Mouse (Mus musculus) cerebellum, adult 9-10 months (tissue): Measurements from ENCODE around the gene Nufip2.
"Not testable (repeated sequence)": the region's sequence is repeated elsewhere in the genome, so short reads cannot be mapped to it uniquely, and the experiment has no call there.

Experiments used
- DNase-seq: peaks from one replicate; pipeline ENCODE4 v3.0.0; 2022

The Nufip2 gene

DNA sequence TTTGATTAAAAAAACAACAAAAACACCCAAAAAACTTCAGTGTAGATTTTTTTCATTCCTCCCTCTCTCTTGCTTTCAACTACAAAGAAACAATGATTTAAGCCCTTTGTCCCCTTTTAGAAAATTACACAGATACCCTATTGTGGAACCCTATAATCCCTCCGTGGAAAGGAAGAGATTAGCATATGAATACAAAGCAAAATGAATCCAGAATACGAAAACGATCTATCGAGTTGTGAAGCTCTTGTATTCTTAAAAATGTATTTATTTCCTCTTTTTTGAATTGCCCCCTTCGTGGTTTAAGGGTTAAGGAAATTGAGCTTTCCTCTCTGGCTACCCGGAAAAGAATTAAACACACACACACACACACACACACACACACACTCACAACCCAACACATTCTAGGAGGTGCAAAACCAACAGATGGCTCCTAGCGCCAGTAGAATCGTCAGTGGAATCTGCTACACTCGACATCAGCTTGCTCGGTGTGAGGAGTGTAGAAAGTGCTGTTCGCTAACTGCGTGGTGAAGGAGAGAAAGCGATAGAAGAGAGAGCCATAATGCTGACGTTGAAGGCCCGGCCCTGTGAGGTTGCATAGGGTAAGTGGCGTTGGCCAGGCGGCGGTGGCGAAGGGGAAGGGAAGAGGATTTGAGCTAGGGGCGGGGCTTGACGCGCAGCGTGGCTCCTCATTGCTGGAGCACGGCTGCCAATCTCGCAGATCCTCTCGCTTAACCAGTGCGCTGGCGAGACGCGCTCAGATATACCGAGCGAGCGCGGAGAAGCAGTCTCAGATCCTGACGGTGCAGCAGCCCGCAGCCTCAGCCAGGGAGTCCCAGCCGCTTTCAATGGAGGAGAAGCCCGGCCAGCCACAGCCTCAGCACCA is at the start of gene Nufip2:
TSS of gene Nufip2 (plus strand) at position 773 of the 883 bp plus-strand sequence.
- DNase-seq: peak; percentile 100

DNA sequence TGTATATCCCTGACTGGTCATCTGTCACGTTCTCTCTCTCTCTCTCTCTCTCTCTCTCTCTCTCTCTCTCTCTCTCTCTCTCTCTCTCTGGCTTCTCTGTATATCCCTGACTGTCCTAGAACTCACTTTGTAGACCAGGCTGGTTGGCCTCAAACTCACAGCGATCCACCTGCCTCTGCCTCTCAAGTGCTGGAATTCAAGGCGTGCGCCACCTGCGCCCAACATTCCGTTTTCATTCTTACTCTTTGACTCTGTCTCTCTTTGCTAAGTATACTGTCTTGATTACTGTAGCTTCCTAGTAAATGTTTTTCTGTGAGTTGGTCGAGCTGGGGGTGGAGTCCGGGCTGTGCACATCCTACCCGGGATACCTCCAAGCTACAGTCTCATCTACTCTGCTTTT is 44.6 kb upstream of the Nufip2 start:
- no peak for DNase-seq

DNA sequence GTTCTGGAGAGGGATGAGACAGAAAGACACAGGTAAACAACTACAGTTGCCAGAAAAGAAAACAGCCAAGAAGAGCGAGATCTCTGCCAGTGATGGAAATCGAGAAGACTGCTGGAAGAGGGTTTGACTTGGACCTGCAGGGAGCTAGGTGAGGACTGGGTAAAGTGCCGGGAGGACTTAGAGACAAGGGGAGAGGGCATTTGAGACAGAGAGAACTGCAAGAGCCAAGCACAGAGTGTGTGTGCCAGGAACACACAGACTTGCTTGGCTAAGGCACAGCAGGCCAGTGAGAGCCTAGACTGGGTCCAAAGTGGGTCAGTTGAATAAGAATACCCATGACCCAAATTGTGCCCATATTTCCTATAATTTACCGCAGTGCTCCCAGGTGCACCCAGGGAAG is 40.5 kb upstream of the Nufip2 start:
- DNase-seq: peak; percentile 59

DNA sequence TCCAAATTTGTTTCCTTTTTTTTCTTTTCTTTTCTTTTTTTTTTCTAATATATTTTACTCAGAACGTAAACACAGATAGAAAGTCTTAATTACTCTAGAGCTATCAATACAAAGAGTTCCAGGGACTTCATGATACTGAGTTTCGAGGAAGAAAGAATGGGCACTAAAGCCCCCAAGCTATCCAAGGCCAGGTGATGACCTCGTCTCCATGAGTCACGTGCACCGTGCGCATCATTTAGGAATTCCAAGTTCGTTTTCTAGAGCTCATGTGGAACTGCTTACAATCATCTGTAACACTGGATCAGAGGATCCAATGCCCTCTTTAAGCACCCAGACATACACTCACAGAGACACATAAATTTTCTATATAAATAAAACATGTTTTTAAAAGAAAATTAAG is 37.1 kb upstream of the Nufip2 start:
- no peak for DNase-seq

DNA sequence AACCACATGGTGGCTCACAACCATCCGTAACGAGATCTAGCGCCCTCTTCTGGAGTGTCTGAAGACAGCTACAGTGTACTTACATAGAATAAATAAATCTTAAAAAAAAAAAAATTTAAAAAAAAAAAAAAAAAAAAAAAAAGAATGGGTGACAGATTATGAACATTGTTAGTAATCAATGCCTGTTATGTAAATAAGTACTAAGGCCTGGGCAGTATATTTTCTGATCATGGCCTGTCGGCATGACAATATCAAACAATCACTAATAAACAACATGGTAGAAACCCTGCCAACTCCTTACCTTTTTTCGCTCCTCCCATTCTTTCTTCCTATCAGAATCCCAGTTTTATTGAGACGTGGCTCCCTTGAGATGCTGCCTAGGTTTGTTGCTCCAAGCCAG is 33.5 kb upstream of the Nufip2 start:
- no peak for DNase-seq

DNA sequence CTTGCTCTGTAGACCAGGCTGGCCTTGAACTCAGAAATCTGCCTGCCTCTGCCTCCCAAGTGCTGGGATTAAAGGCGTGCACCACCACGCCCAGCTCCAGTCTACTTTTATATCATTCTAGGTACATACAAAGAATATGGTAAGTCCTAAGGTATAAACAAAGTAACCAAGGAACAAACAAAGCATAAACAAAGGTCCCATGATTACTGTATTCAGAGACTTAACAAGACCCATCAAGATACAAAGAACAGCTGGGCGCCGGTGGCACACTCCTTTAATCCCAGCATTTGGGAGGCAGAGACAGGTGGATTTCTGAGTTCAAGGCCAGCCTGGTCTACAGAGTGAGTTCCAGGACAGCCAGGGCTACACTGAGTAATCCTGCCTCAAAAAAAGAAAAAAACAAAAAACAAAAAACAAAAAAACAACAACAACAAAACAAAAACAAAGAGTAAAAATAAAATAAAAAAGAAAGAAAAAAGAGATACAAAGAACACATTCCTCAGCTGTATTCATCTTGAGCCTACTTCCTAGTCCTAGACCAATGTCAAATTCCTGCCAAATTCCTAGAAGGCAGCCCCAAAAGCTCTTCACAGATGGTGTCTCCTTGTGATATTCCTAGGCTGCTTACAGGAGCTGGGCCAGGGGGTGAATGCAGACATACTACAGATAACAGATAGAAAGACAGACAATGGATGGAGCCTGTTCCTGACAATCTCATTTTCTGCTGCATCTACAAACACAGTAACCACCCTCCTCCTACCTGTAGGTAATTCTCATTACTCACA is 32.4 kb upstream of the Nufip2 start:
- not testable (repeated sequence) for DNase-seq

DNA sequence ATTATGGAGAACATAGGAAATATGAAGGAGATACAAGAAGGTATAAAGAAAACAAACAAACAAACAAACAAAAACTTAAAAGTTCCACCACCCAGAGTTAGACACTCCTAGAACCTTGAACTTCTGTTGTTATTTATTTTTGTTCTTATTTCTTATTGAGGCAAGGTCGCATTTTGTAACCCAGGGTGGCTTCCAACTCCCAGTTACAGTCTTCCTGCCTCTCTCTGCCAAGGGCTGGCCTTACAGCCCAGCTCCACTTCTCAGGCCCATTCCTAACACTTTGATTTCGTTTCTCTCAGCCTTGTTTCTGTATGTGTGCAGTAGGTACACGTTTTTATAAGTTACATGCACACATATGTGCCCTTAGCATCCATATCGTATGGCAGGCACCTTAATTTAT is 26.0 kb upstream of the Nufip2 start:
- no peak for DNase-seq

DNA sequence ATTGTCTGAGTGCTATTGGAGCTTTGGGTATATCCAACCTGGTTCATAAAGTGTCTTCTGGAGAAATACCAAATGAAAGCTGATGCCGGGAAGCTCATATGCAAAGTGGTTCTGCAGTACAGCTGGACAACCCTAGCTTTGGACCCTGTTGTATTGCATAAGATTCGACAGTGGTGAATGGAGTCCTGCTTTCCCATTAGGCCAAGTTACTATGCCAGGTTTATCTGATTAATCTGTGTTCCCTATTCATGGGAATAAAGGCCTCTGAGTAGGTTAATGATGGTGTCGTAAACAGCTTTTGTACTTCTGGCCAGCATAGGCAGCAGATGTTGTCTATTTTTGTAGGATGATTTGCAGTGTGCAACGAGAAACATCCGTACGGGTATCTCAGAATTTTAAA is 22.3 kb upstream of the Nufip2 start:
- DNase-seq: no peak

DNA sequence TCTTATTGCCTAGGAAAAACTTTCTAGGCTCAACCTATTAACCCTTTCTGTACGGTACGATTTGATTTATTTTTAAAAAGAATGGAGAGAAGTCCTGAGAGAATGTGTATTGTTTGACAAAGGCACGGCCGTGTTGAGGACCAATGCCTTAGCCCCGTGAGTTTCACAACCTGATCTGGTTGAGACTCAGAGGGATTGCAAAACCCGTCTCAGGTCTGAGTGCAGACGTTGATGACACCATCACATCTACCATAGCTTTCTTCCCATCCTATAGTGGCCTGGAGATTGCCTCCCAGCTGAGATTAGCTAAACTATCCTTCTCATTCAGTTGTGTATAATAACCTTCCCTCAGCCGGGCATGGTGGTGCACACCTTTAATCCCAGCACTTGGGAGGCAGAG is 21.9 kb upstream of the Nufip2 start:
- no peak for DNase-seq

DNA sequence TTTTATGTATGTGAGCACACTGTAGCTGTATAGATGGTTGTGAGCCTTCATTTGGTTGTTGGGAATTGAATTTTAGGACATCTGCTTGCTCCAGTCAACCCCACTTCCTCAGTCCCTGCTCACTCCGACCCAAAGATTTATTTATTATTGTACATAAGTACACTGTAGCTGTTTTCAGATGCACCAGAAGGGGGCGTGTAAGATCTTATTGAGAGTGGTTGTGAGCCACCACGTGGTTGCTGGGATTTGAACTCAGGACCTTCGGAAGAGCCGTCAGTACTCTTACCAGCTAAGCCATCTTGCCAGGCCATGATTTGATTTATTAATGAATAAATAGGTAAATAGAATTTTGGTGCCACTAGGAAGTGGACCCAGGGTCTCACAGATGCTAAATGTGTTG is 20.6 kb upstream of the Nufip2 start:
- not testable (repeated sequence) for DNase-seq

DNA sequence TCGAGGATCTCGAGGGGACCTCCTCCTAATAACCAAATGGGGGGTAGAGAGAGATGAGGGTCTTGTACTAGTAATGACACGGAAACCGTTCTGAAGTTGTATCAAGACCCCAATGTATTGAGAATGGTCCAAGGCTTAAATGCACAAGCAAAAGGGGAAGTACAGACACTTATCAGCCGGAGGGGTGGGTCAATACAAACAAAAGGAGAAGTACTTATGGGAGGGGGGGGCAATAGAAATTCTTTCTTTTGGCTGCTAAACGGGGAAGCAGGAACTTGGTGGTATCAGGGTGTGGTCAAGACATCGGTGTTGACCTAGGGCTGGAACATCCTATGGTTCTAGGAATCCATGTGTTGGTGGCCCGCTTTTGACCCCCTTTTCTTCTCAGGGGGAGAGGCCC is 19.2 kb upstream of the Nufip2 start:
- DNase-seq: not testable (repeated sequence)

DNA sequence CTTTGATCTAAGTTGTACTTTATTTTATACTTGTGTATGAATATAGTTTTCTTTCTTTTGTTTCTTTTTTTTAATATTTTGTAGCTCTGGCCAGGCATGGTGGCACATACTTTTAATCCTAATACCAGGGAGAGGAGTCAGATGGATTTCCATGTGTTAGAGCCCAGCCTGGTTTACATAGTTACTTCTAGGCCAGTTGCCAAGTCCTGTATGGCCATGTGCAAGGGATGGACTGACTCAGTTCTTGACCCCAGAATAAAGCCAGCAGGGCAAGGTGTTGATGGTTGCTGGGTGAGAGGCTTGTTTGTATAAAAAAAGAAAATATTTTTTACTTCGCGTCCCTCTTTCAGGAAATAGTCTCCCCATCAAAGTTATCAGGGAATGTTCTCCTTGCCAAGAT is 13.2 kb upstream of the Nufip2 start:
- DNase-seq: no peak

DNA sequence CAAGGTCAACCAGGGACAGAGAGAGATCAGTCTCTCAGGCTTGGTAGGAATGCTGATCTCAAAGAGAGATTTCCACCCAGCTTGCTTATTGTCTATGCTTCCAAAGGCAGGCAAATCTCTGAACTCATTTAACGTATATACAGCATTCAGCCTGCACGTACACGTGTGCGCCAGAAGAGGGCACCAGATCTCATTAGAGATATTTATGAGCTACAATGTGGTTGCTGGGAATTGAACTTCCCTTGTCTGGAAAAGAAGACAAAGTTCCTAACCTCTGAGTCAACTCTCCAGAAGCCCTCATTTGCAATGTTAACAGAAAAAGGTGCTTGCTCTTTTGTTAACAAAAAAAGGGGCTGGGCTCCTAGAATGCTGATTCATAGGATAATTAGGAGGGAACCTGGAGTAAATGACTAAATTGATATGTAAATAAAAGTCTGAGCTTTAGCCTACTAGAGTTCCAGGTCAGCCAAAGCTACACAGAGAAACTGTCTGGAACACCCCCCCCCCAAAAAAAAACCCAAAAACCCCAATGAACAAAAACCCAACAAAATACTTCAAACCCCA is 12.4 kb upstream of the Nufip2 start:
- no peak for DNase-seq

DNA sequence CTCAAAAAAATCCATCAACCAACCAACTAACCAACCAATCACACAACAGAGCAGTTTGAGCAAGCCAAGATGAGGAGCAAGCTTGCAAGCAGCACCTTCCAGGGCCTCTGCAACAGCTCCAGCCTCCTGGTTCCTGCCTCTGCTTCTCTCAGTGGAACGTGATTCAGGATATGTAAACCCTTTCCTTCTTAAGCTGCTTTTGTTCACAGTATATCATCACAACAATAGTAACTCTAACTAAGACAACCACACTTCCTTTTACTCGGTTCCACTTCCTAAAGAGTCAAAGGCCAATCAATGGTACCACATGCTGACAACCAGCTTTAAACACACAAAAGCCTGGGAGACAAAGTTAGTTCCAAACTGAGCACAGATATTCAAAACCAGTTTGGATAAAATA is 5.9 kb upstream of the Nufip2 start:
- DNase-seq: no peak

DNA sequence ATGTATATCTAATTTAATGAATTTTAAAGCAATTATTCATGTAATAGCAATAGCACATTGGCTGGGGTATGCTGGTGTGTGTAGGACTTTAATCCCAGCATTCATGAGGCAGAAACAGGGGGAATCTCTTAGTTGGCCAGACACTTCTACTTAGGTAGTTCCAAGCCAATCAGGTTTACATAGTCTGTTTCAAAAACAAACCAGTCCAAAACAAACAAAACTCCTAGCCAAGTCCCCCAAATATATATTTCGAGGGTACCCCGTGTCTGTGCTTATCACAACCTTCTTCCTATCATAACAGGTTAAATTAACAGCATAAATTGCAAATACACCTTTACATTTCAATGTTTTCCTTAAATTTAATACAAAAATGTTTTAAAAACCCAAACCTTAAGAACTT is 1.1 kb upstream of the Nufip2 start:
- no peak for DNase-seq

DNA sequence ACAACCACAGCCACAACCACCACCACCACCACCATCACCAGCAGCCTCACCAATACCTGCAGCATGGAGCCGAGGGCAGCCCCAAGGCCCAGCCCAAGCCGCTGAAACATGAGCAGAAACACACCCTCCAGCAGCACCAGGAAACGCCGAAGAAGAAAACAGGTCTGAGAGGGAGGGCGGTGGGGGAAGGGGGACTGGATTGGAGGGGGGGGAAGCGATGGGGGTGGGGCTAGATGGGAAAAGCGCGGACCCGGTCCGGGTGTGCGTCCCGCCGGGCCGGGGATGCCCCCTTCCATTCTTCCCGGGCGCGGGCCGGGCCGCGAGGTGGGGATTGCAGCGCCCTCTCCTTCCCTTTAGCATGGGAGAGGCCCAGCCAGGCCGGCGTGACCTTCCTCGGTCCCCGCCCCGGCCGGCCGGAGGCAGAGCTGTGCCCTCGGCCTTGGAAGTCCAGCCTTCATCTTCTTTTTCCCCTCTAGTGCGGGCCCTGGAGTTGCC is 438 bp downstream of the Nufip2 start:
- no peak for DNase-seq

DNA sequence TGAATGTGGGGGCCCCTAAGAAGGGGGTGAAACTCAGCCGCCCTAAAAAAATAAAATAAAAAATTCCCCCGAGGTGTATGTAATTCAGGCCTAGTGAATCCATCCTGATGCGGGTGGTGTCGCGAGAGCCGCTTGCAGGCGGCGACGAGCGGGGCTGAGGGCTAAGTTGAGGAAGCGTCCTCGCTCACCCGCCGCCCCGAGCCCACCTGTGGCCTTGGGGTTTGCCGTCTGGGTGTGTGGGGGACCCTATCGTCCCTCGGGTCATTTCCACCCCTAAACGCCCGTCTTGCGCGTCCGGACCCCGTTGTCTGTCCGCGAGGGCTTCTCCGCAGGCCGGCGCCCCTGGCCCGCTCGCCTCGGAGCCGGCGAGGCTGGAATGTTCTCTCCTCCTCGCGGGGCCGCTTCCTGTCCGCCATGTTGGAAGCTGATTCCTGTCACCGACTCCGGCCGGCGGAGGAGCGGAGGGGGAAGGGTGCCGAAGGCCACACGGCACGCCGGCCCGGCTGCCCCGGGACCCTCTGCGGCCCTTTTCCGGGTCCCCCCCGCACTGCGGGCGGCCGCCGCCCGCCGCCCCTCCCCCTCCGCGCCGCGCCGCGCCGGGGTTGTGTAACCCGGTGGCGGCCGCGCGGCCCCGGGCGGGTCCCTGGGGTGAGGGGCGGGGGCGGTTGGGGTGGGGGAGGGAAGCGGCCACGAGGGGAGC is 1.0 kb downstream of the Nufip2 start:
- DNase-seq: peak; percentile 58

DNA sequence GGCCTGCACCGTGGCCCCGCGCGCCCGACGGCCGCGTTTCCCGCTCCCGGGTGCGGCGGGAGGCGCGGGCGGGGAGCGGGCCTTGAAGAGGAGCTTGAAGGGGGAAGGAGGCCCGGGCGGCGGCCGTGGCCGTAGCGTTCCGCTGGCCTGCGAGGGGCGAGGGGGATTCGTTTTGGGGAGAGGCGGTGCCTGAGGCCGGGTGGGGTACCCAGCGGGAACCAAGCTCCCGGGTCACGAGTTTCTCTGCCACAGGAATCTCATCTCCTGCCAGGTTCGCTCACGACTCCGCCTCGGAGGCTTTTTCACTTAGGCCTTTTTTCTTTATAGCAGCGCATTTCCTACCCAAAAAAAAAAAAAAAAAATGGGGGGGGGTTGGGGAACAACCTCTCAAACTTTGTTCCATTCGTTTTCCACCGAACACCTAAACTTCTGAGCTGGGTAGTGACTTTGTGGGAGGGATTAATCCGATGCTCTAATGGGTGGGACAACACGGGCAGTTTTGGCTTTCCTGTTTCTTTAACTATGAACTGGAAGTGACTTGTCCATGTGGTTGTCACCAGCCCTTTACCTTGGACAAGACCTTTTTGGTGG is 1.7 kb downstream of the Nufip2 start:
- DNase-seq: peak; percentile 52

DNA sequence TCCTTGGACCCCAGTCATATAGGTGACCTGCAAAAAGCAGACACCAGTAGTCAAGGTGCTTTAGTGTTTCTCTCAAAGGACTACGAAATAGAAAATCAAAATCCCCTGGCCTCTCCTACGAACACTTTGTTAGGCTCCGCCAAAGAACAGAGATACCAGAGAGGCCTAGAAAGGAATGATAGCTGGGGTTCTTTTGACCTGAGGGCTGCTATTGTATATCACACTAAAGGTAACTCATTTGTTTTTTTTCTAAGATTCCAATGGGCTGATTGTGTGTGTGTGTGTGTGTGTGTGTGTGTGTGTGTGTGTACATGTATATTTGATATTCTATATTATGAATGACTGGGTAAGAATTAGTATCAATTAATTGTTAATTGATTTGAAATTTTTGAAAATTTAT is 7.1 kb downstream of the Nufip2 start:
- DNase-seq: no peak

DNA sequence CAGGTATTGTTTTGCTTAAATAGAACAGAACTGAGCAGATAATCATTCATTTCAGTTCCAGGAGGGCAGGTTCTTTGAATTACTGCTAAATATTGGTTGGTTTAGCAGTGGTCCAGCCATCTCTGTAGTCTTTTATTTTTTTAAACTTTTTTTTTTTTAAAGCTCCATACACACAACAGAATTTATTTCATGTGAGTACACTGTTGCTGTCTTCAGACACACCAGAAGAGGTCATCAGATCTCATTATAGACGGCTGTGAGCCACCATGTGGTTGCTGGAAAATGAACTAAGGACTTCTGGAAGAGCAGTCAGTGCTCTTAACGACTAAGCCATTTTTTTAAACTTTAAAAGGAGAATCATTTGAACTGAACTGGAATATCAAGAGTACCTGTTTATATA is 11.3 kb downstream of the Nufip2 start:
- no peak for DNase-seq

DNA sequence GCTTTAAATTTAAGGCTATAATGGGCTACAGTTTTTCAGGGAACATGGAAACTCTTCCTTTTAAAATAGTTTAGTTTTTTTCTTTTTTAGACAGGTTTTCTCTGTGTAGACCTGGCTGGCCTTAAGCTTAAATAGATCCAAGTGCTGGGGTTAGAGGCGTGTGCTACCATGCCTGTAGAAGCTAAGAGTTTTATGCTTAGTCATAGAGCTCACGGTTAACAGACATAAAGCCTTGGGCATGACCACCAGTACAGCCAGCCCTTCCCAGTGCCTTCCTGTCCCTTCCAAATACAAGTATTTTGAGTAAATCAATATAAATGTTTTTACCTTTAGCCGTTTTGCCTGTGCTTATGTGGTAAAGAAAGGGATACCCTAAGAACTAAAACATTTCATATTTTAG is 20.0 kb downstream of the Nufip2 start:
- no peak for DNase-seq

DNA sequence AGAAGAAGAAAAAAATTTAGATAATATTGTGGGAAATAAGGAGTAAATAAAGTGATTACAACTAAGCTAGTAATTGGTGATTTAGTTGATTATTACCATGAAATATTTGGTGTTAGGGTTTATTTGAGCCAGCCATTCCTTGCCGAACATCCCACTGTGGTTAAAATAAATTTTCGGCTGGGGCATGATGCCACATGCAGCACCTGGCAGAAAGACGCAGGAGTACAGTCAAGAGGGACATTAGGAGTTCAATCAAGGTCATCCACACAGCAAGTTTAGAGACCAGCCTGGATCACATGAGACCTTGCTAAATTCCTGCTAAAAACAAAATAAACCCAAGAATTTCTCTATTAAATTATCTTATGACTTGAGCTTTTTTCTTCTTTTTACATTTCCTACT is 23.1 kb downstream of the Nufip2 start:
- no peak for DNase-seq

DNA sequence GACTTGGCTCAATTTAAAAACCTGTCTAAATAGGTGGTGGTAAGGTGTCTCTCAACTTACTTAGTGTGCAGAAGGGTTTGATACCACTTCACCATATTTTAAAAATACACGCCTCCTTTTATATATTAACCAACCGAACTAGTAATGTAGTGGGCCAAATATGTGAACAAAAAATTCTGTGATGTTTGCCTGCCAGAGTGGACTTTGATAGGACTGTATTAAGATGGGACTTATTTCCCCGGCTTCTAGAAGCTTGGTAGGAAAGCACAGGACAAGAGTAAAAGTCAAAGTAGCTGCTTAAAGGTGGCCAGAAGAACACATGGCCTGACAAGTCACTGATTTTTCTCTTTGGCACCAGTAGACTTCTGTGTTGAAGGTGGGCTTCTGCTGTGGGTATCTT is 27.8 kb downstream of the Nufip2 start:
- no peak for DNase-seq
